Mouse (Mus musculus): ENCODE measurements around the gene Gpr176. TPM values are rescaled to one million over a fixed set of nuclear protein-coding genes. Genes with fewer than 3 reads are reported as not detected.
A peak's percentile ranks its signal among the peaks of the same experiment; 100 is the strongest.

The Gpr176 gene
- polyA plus RNA-seq, 1 experiment from 2014 or later: 0.34 TPM

- 85% methylated on average over 5 of the region's 5 CpGs for WGBS
- ATAC-seq (ENCODE audit: insufficient number of reproducible peaks, insufficient read depth, low FRiP score, low TSS enrichment, low read depth): no peak
Observed at GRCm38 (mm10) chr2:118399751-118400150, 26.5 kb upstream of the Gpr176 start.

GRCm38 (mm10) chr2:118391201-118391600 is 18.0 kb upstream of the Gpr176 start:
- Histone ChIP-seq H3K4me1 (peaks cover 13% of the 10 kb centered on the region; the same call in 1 of the 2 replicates), H3K4me2 (no peak overlapping the region), H3K27me3 (no peaks in the 10 kb centered on the region), H3K9me3 (no peaks in the 10 kb centered on the region), H3K27ac (no peak overlapping the region), H3K36me3 (no peaks in the 10 kb centered on the region), H3K4me3 (no peak overlapping the region), H3K9ac (no peak overlapping the region)
- WGBS: 76% methylated on average over 5 of the region's 5 CpGs
- ATAC-seq (ENCODE audit: insufficient number of reproducible peaks, insufficient read depth, low FRiP score, low TSS enrichment, low read depth): no peak

More at GRCm38 (mm10) chr2:118399751-118400150, 26.5 kb upstream of the Gpr176 start:
- no peaks in the 10 kb centered on the region for H3K27me3 ChIP-seq
- no peaks in the 10 kb centered on the region for H3K4me1 ChIP-seq
- H3K27ac ChIP-seq: no peak overlapping the region
- H3K36me3 ChIP-seq: peaks cover 8% of the 10 kb centered on the region; the same call in 1 of the 2 replicates
- no peak overlapping the region for H3K4me2 ChIP-seq
- no peak overlapping the region for H3K9ac ChIP-seq
- H3K4me3 ChIP-seq: no peak overlapping the region
- H3K9me3 ChIP-seq: no peaks in the 10 kb centered on the region

GRCm38 (mm10) chr2:118390072-118390471 is 16.9 kb upstream of the Gpr176 start:
- no peak for ATAC-seq (ENCODE audit: insufficient number of reproducible peaks, insufficient read depth, low FRiP score, low TSS enrichment, low read depth)
- H3K4me1 ChIP-seq: peaks cover 13% of the 10 kb centered on the region; the same call in 1 of the 2 replicates
- H3K27me3 ChIP-seq: no peaks in the 10 kb centered on the region
- no peak overlapping the region for H3K4me3 ChIP-seq
- 88% methylated on average over 5 of the region's 5 CpGs for WGBS
- H3K9me3 ChIP-seq: no peaks in the 10 kb centered on the region
- H3K36me3 ChIP-seq: no peaks in the 10 kb centered on the region
- H3K27ac ChIP-seq: no peak overlapping the region
- peak overlapping the region; percentile 72 for H3K4me2 ChIP-seq
- peak overlapping the region; percentile 91; the same call in 1 of the 2 replicates for H3K9ac ChIP-seq

- Histone ChIP-seq H3K27ac (no peak overlapping the region), H3K9ac (peak overlapping the region; percentile 91), H3K36me3 (no peaks in the 10 kb centered on the region), H3K9me3 (no peaks in the 10 kb centered on the region), H3K4me3 (peak overlapping the region; percentile 87), H3K4me1 (peaks cover 13% of the 10 kb centered on the region; the same call in 1 of the 2 replicates), H3K27me3 (no peaks in the 10 kb centered on the region), H3K4me2 (peak overlapping the region; percentile 72)
- no peak for ATAC-seq (ENCODE audit: insufficient number of reproducible peaks, insufficient read depth, low FRiP score, low TSS enrichment, low read depth)
- WGBS: 54% methylated on average over 3 of the region's 3 CpGs
Observed at GRCm38 (mm10) chr2:118389569-118389968, 16.4 kb upstream of the Gpr176 start.

GRCm38 (mm10) chr2:118388341-118389335 is 15.4 kb upstream of the Gpr176 start, which contains the start of gene Eif2ak4:
Gene Eif2ak4, plus strand, starts transcription at chr2:118388618.
- peak; percentile 99 for ATAC-seq (ENCODE audit: insufficient number of reproducible peaks, insufficient read depth, low FRiP score, low TSS enrichment, low read depth)
- no peaks in the 10 kb centered on the region for H3K27me3 ChIP-seq
- H3K36me3 ChIP-seq: no peaks in the 10 kb centered on the region
- peak within 1 kb of the TSS; percentile 72 for H3K4me2 ChIP-seq
- H3K4me1 ChIP-seq: peaks cover 13% of the 10 kb centered on the region; the same call in 1 of the 2 replicates
- peak within 1 kb of the TSS; percentile 93 for H3K27ac ChIP-seq
- under 1% methylated on average over 61 of the region's 61 CpGs for WGBS
- H3K9ac ChIP-seq: peak within 1 kb of the TSS; percentile 91
- H3K4me3 ChIP-seq: peak within 1 kb of the TSS; percentile 87
- H3K9me3 ChIP-seq: no peaks in the 10 kb centered on the region

GRCm38 (mm10) chr2:118383387-118383786 is 10.2 kb upstream of the Gpr176 start:
- Histone ChIP-seq H3K9me3 (no peaks in the 10 kb centered on the region), H3K4me3 (no peak overlapping the region), H3K4me2 (no peak overlapping the region), H3K27ac (no peak overlapping the region), H3K4me1 (no peaks in the 10 kb centered on the region), H3K36me3 (no peaks in the 10 kb centered on the region), H3K9ac (no peak overlapping the region), H3K27me3 (no peaks in the 10 kb centered on the region; the same call in 1 of the 2 replicates)
- no peak for ATAC-seq (ENCODE audit: insufficient number of reproducible peaks, insufficient read depth, low FRiP score, low TSS enrichment, low read depth)
- WGBS: 74% methylated on average over 5 of the region's 5 CpGs

GRCm38 (mm10) chr2:118379756-118380155 is 6.5 kb upstream of the Gpr176 start:
- Histone ChIP-seq H3K4me3 (no peak overlapping the region), H3K4me1 (no peaks in the 10 kb centered on the region), H3K27ac (no peak overlapping the region), H3K9ac (no peak overlapping the region), H3K36me3 (no peaks in the 10 kb centered on the region), H3K9me3 (no peaks in the 10 kb centered on the region), H3K27me3 (peaks cover 5% of the 10 kb centered on the region), H3K4me2 (no peak overlapping the region)
- WGBS: 50% methylated on average over 1 of the region's 1 CpGs
- no peak for ATAC-seq (ENCODE audit: insufficient number of reproducible peaks, insufficient read depth, low FRiP score, low TSS enrichment, low read depth)

- Histone ChIP-seq H3K9ac (no peak overlapping the region), H3K4me1 (peaks cover 18% of the 10 kb centered on the region), H3K4me2 (no peak overlapping the region), H3K4me3 (no peak overlapping the region), H3K27me3 (peaks cover 30% of the 10 kb centered on the region), H3K9me3 (no peaks in the 10 kb centered on the region), H3K27ac (no peak overlapping the region), H3K36me3 (no peaks in the 10 kb centered on the region)
- ATAC-seq (ENCODE audit: insufficient number of reproducible peaks, insufficient read depth, low FRiP score, low TSS enrichment, low read depth): no peak
Observed at GRCm38 (mm10) chr2:118375931-118376330, 2.7 kb upstream of the Gpr176 start.

- 91% methylated on average over 1 of the region's 1 CpGs for WGBS
- peaks cover 33% of the 10 kb centered on the region for H3K27me3 ChIP-seq
- no peak overlapping the region for H3K27ac ChIP-seq
- peaks cover 18% of the 10 kb centered on the region for H3K4me1 ChIP-seq
- H3K4me3 ChIP-seq: no peak overlapping the region
- no peak overlapping the region for H3K9ac ChIP-seq
- no peaks in the 10 kb centered on the region for H3K9me3 ChIP-seq
- no peak for ATAC-seq (ENCODE audit: insufficient number of reproducible peaks, insufficient read depth, low FRiP score, low TSS enrichment, low read depth)
- H3K36me3 ChIP-seq: no peaks in the 10 kb centered on the region
- no peak overlapping the region for H3K4me2 ChIP-seq
Observed at GRCm38 (mm10) chr2:118375522-118375921, 2.3 kb upstream of the Gpr176 start.

GRCm38 (mm10) chr2:118373572-118374279 is 507 bp upstream of the Gpr176 start:
- Histone ChIP-seq H3K9ac (peak overlapping the region; percentile 67), H3K9me3 (no peaks in the 10 kb centered on the region), H3K36me3 (no peaks in the 10 kb centered on the region), H3K4me1 (peaks cover 18% of the 10 kb centered on the region), H3K27ac (no peak overlapping the region), H3K4me3 (peak overlapping the region; percentile 55), H3K27me3 (peaks cover 51% of the 10 kb centered on the region), H3K4me2 (peak overlapping the region; percentile 98)
- WGBS: 3% methylated on average over 43 of the region's 43 CpGs
- peak; percentile 86 for ATAC-seq (ENCODE audit: insufficient number of reproducible peaks, insufficient read depth, low FRiP score, low TSS enrichment, low read depth)

- no peak overlapping the region for H3K27ac ChIP-seq
- 8% methylated on average over 11 of the region's 11 CpGs for WGBS
- H3K9ac ChIP-seq: peak overlapping the region; percentile 67; the same call in 1 of the 2 replicates
- no peaks in the 10 kb centered on the region for H3K9me3 ChIP-seq
- H3K4me2 ChIP-seq: peak overlapping the region; percentile 98
- ATAC-seq (ENCODE audit: insufficient number of reproducible peaks, insufficient read depth, low FRiP score, low TSS enrichment, low read depth): no peak
- H3K36me3 ChIP-seq: no peaks in the 10 kb centered on the region
- H3K27me3 ChIP-seq: peaks cover 46% of the 10 kb centered on the region
- H3K4me3 ChIP-seq: peak overlapping the region; percentile 55
- peaks cover 18% of the 10 kb centered on the region for H3K4me1 ChIP-seq
Observed at GRCm38 (mm10) chr2:118372561-118372900, 688 bp downstream of the Gpr176 start.
